Mouse (Mus musculus): Measurements from ENCODE around the gene Cfap58. TPM values are rescaled to one million over a fixed set of nuclear protein-coding genes. Genes with fewer than 3 reads are reported as not detected.

Gene Cfap58
- polyA plus RNA-seq, 1 experiment from 2014 or later, result 0.09 TPM

DNA sequence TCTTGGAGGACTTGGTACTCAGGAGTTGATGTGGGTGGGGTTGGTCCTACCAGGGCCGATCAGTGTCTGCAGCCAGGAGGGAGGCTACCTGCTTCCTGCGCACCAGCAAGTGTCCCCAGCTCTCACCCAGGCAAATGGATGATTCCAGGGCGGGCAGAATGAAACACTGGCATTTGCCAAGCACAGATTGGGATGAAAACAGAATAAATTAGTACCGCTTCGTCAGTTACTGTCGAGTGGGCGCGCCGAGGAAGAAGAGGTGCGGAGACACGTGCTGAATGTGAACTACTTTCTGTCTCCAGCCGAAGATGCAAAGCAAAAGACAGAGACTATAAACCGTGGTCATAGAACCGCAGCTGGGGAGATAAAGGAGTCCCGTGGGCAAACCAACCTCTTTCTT is 84.0 kb downstream of the Cfap58 start:
- Histone ChIP-seq H3K4me3 (no peak overlapping the region), H3K9ac (no peak overlapping the region), H3K9me3 (replicated peaks) (no peaks in the 10 kb centered on the region), H3K36me3 (no peaks in the 10 kb centered on the region), H3K4me2 (no peak overlapping the region), H3K27ac (no peak overlapping the region), H3K27me3 (no peaks in the 10 kb centered on the region), H3K4me1 (replicated peaks) (no peaks in the 10 kb centered on the region)
- no peak for ATAC-seq (replicated peaks; ENCODE audit: insufficient number of reproducible peaks, insufficient read depth, low FRiP score, low read depth)
- 81% methylated on average over 15 of the region's 15 CpGs for WGBS

DNA sequence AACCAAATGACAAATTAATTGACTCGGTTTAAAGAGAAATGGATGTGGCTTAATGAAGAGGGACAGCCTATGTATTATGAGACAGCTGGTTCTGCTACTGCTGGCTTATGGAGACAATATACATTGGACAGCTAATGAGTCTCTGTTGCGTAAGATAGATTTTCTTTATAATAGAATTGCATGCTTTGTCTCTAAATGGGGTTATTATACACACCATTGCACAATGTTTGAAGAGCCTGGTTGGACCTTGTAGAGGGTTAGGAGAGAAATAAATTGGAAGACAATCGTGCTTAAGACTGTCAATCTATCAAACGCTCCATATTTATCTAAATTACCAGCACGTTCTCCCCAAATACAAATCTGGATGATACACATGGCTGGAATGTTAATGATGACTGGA is 85.3 kb downstream of the Cfap58 start:
- no peaks in the 10 kb centered on the region for H3K27me3 ChIP-seq
- H3K4me1 ChIP-seq (replicated peaks), result peaks cover 8% of the 10 kb centered on the region
- no peak overlapping the region for H3K27ac ChIP-seq
- no peak overlapping the region for H3K9ac ChIP-seq
- no peak for ATAC-seq (replicated peaks; ENCODE audit: insufficient number of reproducible peaks, insufficient read depth, low FRiP score, low read depth)
- no peaks in the 10 kb centered on the region for H3K9me3 ChIP-seq (replicated peaks)
- H3K4me2 ChIP-seq, result no peak overlapping the region
- H3K4me3 ChIP-seq, result no peak overlapping the region
- 78% methylated on average over 5 of the region's 5 CpGs for WGBS
- no peaks in the 10 kb centered on the region for H3K36me3 ChIP-seq

DNA sequence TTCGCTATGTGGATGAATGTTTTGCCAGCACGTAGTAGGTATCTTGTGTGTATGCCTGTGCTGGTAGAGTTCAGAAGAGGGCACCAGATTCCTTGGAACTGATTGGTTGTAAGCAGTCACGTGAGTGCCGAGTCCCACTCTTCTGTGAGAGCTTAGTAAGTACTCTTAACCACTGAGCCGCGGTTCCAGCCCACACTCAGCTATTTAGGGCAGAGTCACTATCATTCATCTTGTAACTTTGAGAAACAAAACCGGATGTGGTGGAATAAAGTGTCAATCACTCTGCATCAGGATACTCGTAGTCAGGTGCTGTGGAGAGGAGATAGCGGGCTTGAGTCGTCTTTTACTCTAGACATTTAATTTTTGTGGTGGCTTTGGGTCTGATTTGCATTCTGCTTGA is 86.3 kb downstream of the Cfap58 start:
- Histone ChIP-seq H3K9ac (no peak overlapping the region), H3K36me3 (no peaks in the 10 kb centered on the region), H3K4me3 (no peak overlapping the region), H3K9me3 (replicated peaks) (no peaks in the 10 kb centered on the region), H3K4me2 (no peak overlapping the region), H3K27me3 (no peaks in the 10 kb centered on the region), H3K27ac (no peak overlapping the region), H3K4me1 (replicated peaks) (peaks cover 8% of the 10 kb centered on the region)
- WGBS, result 79% methylated on average over 10 of the region's 10 CpGs
- no peak for ATAC-seq (replicated peaks; ENCODE audit: insufficient number of reproducible peaks, insufficient read depth, low FRiP score, low read depth)

DNA sequence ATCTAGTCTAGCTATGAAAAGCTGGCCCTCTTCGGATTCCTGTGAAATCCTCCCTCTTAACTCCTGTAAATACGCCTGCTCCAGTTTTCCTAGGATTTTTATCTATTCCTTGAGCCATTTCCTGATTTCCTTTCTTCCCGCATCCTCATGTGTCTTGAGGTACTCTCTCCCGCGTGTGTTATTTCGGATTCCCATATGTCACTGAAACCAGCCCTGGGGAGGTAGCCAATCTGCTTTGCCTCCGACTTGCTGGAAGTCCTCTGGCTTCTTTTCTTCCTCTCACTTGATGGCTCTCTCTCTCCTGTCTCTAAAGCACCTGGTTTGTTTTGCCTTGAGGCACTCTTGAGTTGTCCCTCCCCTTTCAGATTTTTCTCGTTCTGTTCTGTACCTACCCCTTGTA is 87.9 kb downstream of the Cfap58 start:
- Histone ChIP-seq H3K9ac (no peak overlapping the region), H3K4me3 (no peak overlapping the region), H3K36me3 (no peaks in the 10 kb centered on the region), H3K27me3 (no peaks in the 10 kb centered on the region), H3K27ac (no peak overlapping the region), H3K4me1 (replicated peaks) (peaks cover 8% of the 10 kb centered on the region), H3K4me2 (no peak overlapping the region), H3K9me3 (replicated peaks) (no peaks in the 10 kb centered on the region)
- 76% methylated on average over 8 of the region's 8 CpGs for WGBS
- ATAC-seq (replicated peaks; ENCODE audit: insufficient number of reproducible peaks, insufficient read depth, low FRiP score, low read depth), result no peak

DNA sequence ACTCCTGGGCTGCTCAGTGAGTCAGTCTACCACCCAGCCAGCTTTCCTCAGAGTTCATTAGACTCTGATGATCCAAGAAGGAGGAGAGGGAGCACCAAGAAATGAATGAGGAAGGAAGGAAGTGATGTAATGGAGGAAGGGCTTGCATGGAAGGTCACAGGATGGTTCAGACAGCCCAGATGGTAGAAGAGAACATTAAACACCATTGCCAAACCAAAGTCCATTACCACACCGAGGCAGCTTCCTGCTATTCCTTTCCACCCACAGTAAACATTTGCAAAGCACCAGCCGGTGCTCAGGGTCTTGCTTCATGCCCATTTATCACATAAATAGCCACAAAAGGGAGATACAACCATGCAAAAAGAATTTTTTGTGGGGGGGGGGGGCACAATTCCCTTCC is 89.4 kb downstream of the Cfap58 start:
- Histone ChIP-seq H3K4me1 (replicated peaks) (peaks cover 8% of the 10 kb centered on the region), H3K36me3 (no peaks in the 10 kb centered on the region), H3K9ac (no peak overlapping the region), H3K27ac (no peak overlapping the region), H3K9me3 (replicated peaks) (no peaks in the 10 kb centered on the region), H3K4me2 (no peak overlapping the region), H3K4me3 (no peak overlapping the region), H3K27me3 (no peaks in the 10 kb centered on the region)
- ATAC-seq (replicated peaks; ENCODE audit: insufficient number of reproducible peaks, insufficient read depth, low FRiP score, low read depth), result no peak
- WGBS, result 53% methylated on average over 2 of the region's 2 CpGs

DNA sequence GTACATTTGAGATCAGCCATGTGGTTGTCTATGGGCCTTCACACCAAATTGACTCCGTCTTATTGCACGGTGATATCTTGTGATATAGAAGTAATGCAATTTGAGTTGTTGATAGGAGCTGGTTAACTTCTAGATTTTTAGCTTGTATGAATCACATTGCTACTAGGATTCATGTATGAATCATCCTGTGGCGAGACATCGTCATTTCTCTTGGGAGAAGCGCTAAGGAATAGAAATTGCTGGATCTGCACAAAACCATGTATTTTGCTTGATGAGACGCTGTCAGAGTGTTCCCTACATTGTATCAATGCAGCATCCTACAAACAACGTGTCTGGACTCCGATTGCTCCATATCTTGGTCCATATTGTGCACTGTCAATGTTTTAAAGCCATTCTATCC is 102.1 kb downstream of the Cfap58 start:
- WGBS, result 75% methylated on average over 8 of the region's 8 CpGs
- Histone ChIP-seq H3K27ac (no peak overlapping the region), H3K4me3 (no peak overlapping the region), H3K27me3 (no peaks in the 10 kb centered on the region), H3K4me1 (replicated peaks) (no peaks in the 10 kb centered on the region), H3K36me3 (no peaks in the 10 kb centered on the region), H3K4me2 (no peak overlapping the region), H3K9me3 (replicated peaks) (no peaks in the 10 kb centered on the region), H3K9ac (no peak overlapping the region)
- ATAC-seq (replicated peaks; ENCODE audit: insufficient number of reproducible peaks, insufficient read depth, low FRiP score, low read depth), result no peak

DNA sequence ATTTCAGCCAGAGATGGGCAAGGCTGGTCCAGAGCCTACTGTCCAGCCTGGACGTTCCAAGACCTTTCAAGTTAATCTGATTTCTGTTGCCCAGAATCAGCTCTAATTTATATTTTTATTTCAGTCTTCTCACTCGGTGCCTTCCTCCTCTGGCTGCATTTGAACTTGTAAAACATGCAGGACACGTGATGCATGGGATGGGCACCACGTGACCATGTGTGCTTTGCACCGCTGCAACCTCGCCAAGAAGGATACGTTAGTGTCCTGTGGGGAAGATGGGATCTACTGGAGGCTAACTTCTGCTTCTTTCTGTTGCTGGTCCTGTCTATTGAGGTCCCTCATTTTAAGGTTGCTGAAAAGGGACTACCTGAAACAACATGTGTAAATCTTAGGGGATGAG is 109.8 kb downstream of the Cfap58 start:
- WGBS, result 80% methylated on average over 7 of the region's 7 CpGs
- no peaks in the 10 kb centered on the region for H3K9me3 ChIP-seq (replicated peaks)
- no peaks in the 10 kb centered on the region for H3K27me3 ChIP-seq
- H3K9ac ChIP-seq, result no peak overlapping the region
- H3K4me2 ChIP-seq, result no peak overlapping the region
- no peak overlapping the region for H3K4me3 ChIP-seq
- no peak for ATAC-seq (replicated peaks; ENCODE audit: insufficient number of reproducible peaks, insufficient read depth, low FRiP score, low read depth)
- H3K36me3 ChIP-seq, result no peaks in the 10 kb centered on the region
- H3K27ac ChIP-seq, result no peak overlapping the region
- no peaks in the 10 kb centered on the region for H3K4me1 ChIP-seq (replicated peaks)

DNA sequence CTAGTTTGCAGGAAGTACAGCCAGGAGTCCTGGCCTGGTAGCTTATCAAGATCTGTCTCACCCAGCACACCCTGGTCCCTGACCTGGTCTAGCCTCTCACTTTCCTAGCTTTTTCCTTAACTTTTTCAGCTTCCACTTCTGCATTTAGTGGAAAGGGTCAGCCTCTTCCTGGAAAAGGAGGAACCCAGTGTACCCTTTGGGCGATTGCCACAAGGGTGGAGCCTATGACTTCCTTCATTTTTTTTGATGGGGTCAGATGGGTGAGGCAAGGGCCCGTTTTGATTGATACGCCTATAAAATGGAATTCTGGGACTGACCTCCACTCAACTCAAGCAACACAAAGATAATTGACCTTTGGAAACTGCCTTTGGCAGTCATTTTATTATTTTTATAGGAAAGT is 111.9 kb downstream of the Cfap58 start:
- Histone ChIP-seq H3K27me3 (no peaks in the 10 kb centered on the region), H3K9me3 (replicated peaks) (no peaks in the 10 kb centered on the region), H3K4me3 (no peak overlapping the region), H3K4me2 (no peak overlapping the region), H3K4me1 (replicated peaks) (no peaks in the 10 kb centered on the region), H3K27ac (no peak overlapping the region), H3K36me3 (no peaks in the 10 kb centered on the region), H3K9ac (no peak overlapping the region)
- 67% methylated on average over 3 of the region's 3 CpGs for whole genome bisulfite sequencing
- ATAC-seq (replicated peaks; ENCODE audit: insufficient number of reproducible peaks, insufficient read depth, low FRiP score, low read depth), result no peak

DNA sequence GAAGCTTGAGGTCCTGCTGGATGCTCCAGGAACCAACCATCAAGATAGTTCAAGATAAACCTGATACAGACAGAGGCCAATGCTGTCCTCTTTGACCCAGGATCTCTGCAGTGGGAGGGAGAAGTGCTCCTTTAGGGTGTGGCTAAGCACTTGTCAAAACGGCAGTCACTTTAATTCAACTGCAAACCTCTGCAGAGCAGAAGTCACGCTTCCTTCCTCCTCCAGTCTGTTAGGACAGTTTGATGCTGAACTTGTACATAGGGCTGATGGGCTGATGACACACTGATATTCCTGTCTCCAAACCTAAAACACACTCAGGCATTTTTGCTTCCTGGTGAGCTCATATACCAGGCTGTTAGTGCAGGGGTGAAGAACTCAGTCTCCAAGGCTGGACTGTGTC is 125.8 kb downstream of the Cfap58 start:
- H3K36me3 ChIP-seq, result no peaks in the 10 kb centered on the region
- H3K9me3 ChIP-seq (replicated peaks), result no peaks in the 10 kb centered on the region
- H3K4me1 ChIP-seq (replicated peaks), result no peaks in the 10 kb centered on the region
- no peak for ATAC-seq (replicated peaks; ENCODE audit: insufficient number of reproducible peaks, insufficient read depth, low FRiP score, low read depth)
- 26% methylated on average over 2 of the region's 2 CpGs for WGBS
- no peak overlapping the region for H3K27ac ChIP-seq
- peaks cover 12% of the 10 kb centered on the region; the same call in 1 of the 2 replicates for H3K27me3 ChIP-seq
- H3K9ac ChIP-seq, result no peak overlapping the region
- no peak overlapping the region for H3K4me2 ChIP-seq
- H3K4me3 ChIP-seq, result no peak overlapping the region

DNA sequence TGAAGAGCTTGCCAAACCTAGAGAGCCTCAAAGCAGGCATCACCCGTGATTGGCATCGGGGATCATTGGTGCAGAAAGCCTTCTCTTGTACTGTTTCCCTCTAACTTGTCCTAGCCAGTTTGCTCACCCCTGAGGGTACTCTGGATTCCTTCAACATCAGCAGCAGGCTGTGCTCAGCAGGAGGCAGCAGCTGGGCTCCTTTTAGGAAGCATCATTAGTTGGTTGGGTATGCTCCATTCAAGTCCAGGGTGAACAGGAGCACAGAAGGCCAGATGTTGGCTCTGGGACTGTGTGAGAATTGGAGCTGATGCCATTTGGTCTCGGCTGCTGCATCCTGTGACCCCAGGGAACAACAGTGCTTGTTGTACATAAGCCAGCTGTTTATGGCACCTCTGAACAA is 142.2 kb downstream of the Cfap58 start:
- ATAC-seq (replicated peaks; ENCODE audit: insufficient number of reproducible peaks, insufficient read depth, low FRiP score, low read depth), result no peak
- H3K4me3 ChIP-seq, result no peak overlapping the region

DNA sequence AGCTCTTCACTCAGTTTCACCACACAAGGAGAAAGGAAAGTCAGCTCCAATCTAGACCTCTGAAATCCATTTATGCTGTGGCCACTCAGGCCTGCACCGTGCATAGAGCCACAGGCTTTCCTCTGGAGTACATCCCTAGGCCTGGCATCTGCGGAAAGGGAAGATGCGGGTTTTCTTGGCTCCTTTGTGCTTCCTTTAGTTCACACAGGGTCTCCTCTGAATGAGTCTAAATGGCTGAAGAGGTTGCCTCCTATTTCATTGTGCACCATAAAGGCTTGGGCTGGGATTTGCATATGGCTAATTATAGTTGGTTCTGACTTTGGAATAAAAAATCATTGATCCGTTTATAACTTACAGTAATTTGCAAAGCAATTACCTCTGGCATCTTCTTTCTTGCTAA is 144.0 kb downstream of the Cfap58 start:
- Histone ChIP-seq H3K36me3 (no peaks in the 10 kb centered on the region), H3K9ac (no peak overlapping the region), H3K4me3 (no peak overlapping the region), H3K27ac (no peak overlapping the region), H3K4me2 (no peak overlapping the region), H3K27me3 (no peaks in the 10 kb centered on the region), H3K4me1 (replicated peaks) (no peaks in the 10 kb centered on the region), H3K9me3 (replicated peaks) (no peaks in the 10 kb centered on the region)
- ATAC-seq (replicated peaks; ENCODE audit: insufficient number of reproducible peaks, insufficient read depth, low FRiP score, low read depth), result no peak
- WGBS, result 87% methylated on average over 4 of the region's 4 CpGs

More for the DNA sequence above, 142.2 kb downstream of the Cfap58 start:
- WGBS, result 53% methylated on average over 3 of the region's 3 CpGs
- Histone ChIP-seq H3K9me3 (replicated peaks) (no peaks in the 10 kb centered on the region), H3K36me3 (no peaks in the 10 kb centered on the region), H3K27ac (no peak overlapping the region), H3K4me2 (no peak overlapping the region), H3K27me3 (no peaks in the 10 kb centered on the region), H3K9ac (no peak overlapping the region), H3K4me1 (replicated peaks) (no peaks in the 10 kb centered on the region)
